Mouse (Mus musculus): ENCODE results near the gene Tnrc6b.

- TF ChIP-seq CTCF (IDR thresholded peaks at IDR 0.05; ENCODE audit: control insufficient read depth, insufficient read depth, low read length) (no peak), POLR2A (IDR thresholded peaks at IDR 0.05; ENCODE audit: borderline replicate concordance, control insufficient read depth, low read depth, low read length) (no peak)
Measured at GRCm38 (mm10) chr15:80762621-80763020, 51.5 kb downstream of the Tnrc6b start.

Data from bone marrow, adult 2 months (tissue).